Mouse (Mus musculus) embryonic facial prominence, embryonic 11.5 days (tissue): ENCODE data around the gene Lingo3. TPM values are rescaled to one million over a fixed set of nuclear protein-coding genes. Genes with fewer than 3 reads are reported as not detected.

Source experiments
- ATAC-seq: fragments of 200-750 bp; cut with Nextera tagmentation; replicated peaks from 2 replicates; pipeline ENCODE4 v1.8.0; 2017; ENCODE audit warnings: low read depth; ENCODE audit not compliant: insufficient number of reproducible peaks, low FRiP score, low TSS enrichment
- DNase-seq: peaks from one replicate; pipeline ENCODE4 v3.0.0-alpha.2; 2015; ENCODE audit warnings: low spot score
- H3K27ac ChIP-seq: fragments of 300-500 bp; sonication (generic); replicated peaks from 2 replicates; pipeline ENCODE4 v1.5.1; 2014; ENCODE audit warnings: mild to moderate bottlenecking, low read depth, low read length, control low read depth
- H3K27me3 ChIP-seq: fragments of 300-500 bp; sonication (generic); 2 replicates; pipeline ENCODE4 v1.6.1; 2014; ENCODE audit warnings: mild to moderate bottlenecking, low read length, moderate library complexity, mixed read lengths; ENCODE audit not compliant: control insufficient read depth, insufficient read depth
- H3K36me3 ChIP-seq: fragments of 300-500 bp; sonication (generic); replicated peaks from 2 replicates; pipeline ENCODE4 v1.6.1; 2014; ENCODE audit warnings: low read depth, mild to moderate bottlenecking, low read length, moderate library complexity, mixed read lengths; ENCODE audit not compliant: control insufficient read depth, insufficient read depth
- H3K4me1 ChIP-seq: fragments of 300-500 bp; sonication (generic); 2 replicates; pipeline ENCODE4 v1.6.1; 2014; ENCODE audit warnings: low read length, mixed read lengths; ENCODE audit not compliant: control insufficient read depth, insufficient read depth
- H3K4me2 ChIP-seq: fragments of 300-500 bp; sonication (generic); 2 replicates; pipeline ENCODE4 v1.6.1; 2014; ENCODE audit warnings: low read depth, mild to moderate bottlenecking, control low read depth, low read length, moderate library complexity
- H3K4me3 ChIP-seq: fragments of 300-500 bp; sonication (generic); 2 replicates; pipeline ENCODE4 v1.5.1; 2014; ENCODE audit warnings: low read depth, low read length, control low read depth
- H3K9ac ChIP-seq: fragments of 300-500 bp; sonication (generic); replicated peaks from 2 replicates; pipeline ENCODE4 v1.6.1; 2014; ENCODE audit warnings: mild to moderate bottlenecking, control low read depth, low read length
- H3K9me3 ChIP-seq: fragments of 300-500 bp; sonication (generic); replicated peaks from 2 replicates; pipeline ENCODE4 v1.6.1; 2016; ENCODE audit warnings: mild to moderate bottlenecking, low read length, inconsistent platforms, mixed read lengths; ENCODE audit not compliant: control insufficient read depth
- WGBS: fragments of 180-500 bp; shearing (Covaris S2); extraction: QIAGEN DNeasy Blood & Tissue Kit; methylation state at CpG from one replicate; pipeline ENCODE4 v1.1.7; 2014; 5-methylcytosine and 5-hydroxymethylcytosine counted together
- polyA plus RNA-seq: library from polyadenylated mRNA; unstranded; fragments of >200 nt; fragmentation: Nextera tagmentation; extraction: Ambion mirVana; gene quantifications from 2 replicates; pipeline ENCODE4 v1.2.1, GENCODE M21; 2014

The Lingo3 gene
- polyA plus RNA-seq, 1 experiment from 2014 or later: 0.67 TPM

DNA sequence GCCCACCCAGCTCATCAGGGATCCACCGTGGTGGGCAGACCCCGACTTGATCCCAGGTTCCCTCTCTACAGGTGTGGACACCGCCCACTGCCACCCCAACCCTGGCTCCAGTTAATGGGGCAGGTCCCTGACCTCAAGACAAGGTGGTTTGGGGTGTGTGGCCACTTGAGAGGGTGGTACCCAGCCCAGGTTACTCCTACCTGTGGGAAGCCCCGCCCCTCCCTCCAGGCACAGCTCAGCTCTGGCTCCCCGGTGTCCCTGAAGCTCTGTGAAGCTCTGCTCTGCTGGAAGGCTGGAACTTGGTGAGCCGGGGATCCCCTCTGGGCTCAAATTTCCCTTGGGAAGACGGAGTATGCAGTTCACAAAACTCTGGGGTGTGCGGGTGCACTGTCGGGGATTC, 27.7 kb upstream of the Lingo3 start, which contains the start of gene Tmprss9:
Gene Tmprss9 (plus strand): TSS at position 268 of the 400 bp plus-strand sequence.
- no peaks in the 10 kb centered on the region for H3K27me3 ChIP-seq
- H3K4me1 ChIP-seq: no peaks in the 10 kb centered on the region
- no peak for ATAC-seq
- no peak within 1 kb of the TSS for H3K4me2 ChIP-seq
- no peak within 1 kb of the TSS for H3K27ac ChIP-seq
- no peaks in the 10 kb centered on the region for H3K9me3 ChIP-seq
- WGBS: 30% methylated on average over 9 of the region's 9 CpGs
- no peak for DNase-seq
- H3K36me3 ChIP-seq: no peaks in the 10 kb centered on the region
- no peak within 1 kb of the TSS for H3K9ac ChIP-seq
- no peak within 1 kb of the TSS for H3K4me3 ChIP-seq

DNA sequence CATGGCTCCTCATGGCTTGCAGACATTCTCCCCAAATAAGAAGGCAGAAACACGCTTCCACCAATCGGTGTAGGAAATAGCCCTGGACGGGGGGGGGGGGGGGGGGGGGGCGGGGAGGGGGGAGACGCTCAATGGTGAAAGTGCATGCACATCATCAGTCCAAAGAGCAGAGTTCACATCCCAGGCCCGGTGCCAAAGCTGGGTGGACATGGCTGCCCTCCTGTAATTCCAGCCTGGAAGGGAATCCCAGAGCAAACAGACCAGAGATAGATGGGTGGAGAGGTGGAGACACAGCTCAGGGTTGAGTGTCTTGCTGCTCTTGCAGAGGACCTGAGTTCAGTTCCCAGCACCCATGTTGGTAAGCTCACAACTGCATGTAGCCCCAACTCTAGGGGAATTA, 27.2 kb upstream of the Lingo3 start:
- ATAC-seq: no peak
- no peaks in the 10 kb centered on the region for H3K27me3 ChIP-seq
- no peak for DNase-seq
- no peaks in the 10 kb centered on the region for H3K36me3 ChIP-seq
- H3K27ac ChIP-seq: no peak overlapping the region
- H3K4me1 ChIP-seq: no peaks in the 10 kb centered on the region
- no peaks in the 10 kb centered on the region for H3K9me3 ChIP-seq
- WGBS: 77% methylated on average over 3 of the region's 6 CpGs
- H3K9ac ChIP-seq: no peak overlapping the region
- no peak overlapping the region for H3K4me3 ChIP-seq
- no peak overlapping the region for H3K4me2 ChIP-seq

DNA sequence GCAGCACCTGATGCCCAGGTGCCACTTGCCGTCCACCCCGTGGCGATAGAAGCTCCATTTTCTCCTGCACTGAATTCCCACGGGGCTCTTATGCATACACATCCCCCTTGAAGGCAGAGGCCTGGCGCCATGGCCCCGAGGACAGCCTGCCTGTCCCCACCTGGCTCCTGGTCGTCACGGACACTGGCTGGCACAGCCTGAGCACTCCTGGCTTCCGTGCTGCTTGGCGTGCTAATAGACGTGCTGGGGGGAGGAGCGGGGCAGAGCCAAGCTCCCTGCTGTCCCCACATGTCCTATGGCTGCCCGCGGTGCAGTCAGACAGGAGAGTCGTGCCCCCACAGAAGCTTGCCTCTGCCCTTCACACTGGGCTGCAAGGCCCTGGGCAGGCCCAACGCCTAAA, 20.6 kb upstream of the Lingo3 start:
- H3K9me3 ChIP-seq: no peaks in the 10 kb centered on the region
- H3K36me3 ChIP-seq: no peaks in the 10 kb centered on the region
- H3K4me3 ChIP-seq: no peak overlapping the region
- no peaks in the 10 kb centered on the region for H3K27me3 ChIP-seq
- no peak overlapping the region for H3K9ac ChIP-seq
- no peaks in the 10 kb centered on the region for H3K4me1 ChIP-seq
- DNase-seq (no peak), ATAC-seq (no peak)
- H3K4me2 ChIP-seq: no peak overlapping the region
- H3K27ac ChIP-seq: no peak overlapping the region
- 91% methylated on average over 16 of the region's 16 CpGs for WGBS

DNA sequence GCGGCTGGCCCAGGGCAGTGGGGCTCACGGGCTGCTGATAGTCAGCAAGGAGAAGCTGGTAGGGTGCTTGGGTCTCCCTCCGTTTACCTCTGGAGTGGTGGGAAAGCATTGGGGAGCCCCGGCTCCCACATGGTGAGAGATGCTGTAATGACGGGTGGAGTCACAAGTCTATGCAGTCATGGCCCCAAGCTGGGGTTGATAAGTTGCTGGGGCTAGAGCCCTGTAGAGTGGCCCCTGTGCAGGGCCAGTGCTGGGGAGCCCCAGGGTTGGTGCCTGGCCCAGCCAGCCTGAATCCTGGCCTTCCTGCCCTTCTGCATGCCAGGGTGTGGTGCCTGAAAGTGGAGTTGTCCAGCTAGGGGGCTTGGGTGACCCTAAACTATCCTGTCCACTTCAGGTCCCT, 18.5 kb upstream of the Lingo3 start:
- DNase-seq: no peak
- Histone ChIP-seq H3K4me3 (no peak overlapping the region), H3K36me3 (no peaks in the 10 kb centered on the region)

DNA sequence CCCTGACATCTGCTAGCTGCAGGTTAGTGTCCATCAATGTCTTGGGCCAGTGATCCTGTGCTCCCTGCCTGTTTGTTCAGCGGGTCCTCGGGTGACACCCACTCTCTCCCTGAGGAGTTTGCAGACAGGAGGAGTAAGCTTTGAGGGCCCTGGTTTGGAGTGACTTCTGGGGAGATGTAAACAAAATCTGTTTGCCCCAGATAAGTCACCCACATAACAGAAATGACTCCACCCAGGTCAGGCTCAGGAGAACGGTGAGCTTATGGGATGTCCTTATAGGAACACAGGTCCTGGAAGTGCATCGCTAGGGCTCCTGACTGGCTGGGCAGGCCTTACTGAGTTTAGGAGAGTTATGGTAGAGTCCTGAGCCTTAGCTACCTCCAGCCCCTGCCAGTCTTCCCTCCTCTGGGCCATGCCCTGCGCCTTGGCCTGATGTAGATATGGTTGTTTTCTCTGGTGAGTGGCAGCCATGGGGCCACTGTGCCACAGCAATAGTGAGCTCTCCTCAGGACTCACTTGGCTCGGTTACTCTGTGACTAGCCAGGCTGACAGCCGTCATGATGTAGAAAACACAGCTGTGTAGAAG, 14.6 kb upstream of the Lingo3 start:
- H3K27me3 ChIP-seq: no peaks in the 10 kb centered on the region
- no peaks in the 10 kb centered on the region for H3K36me3 ChIP-seq
- H3K4me2 ChIP-seq: no peak overlapping the region
- H3K9ac ChIP-seq: no peak overlapping the region
- H3K27ac ChIP-seq: no peak overlapping the region
- 75% methylated on average over 7 of the region's 7 CpGs for WGBS
- no peaks in the 10 kb centered on the region for H3K9me3 ChIP-seq
- peaks cover 3% of the 10 kb centered on the region; the same call in 1 of the 2 replicates for H3K4me1 ChIP-seq
- DNase-seq (no peak), ATAC-seq (no peak)
- no peak overlapping the region for H3K4me3 ChIP-seq

More for the DNA sequence above, 18.5 kb upstream of the Lingo3 start:
- H3K27me3 ChIP-seq: no peaks in the 10 kb centered on the region
- no peaks in the 10 kb centered on the region for H3K4me1 ChIP-seq
- no peak overlapping the region for H3K4me2 ChIP-seq
- ATAC-seq: no peak
- H3K27ac ChIP-seq: no peak overlapping the region
- WGBS: 95% methylated on average over 5 of the region's 5 CpGs
- no peak overlapping the region for H3K9ac ChIP-seq
- no peaks in the 10 kb centered on the region for H3K9me3 ChIP-seq

DNA sequence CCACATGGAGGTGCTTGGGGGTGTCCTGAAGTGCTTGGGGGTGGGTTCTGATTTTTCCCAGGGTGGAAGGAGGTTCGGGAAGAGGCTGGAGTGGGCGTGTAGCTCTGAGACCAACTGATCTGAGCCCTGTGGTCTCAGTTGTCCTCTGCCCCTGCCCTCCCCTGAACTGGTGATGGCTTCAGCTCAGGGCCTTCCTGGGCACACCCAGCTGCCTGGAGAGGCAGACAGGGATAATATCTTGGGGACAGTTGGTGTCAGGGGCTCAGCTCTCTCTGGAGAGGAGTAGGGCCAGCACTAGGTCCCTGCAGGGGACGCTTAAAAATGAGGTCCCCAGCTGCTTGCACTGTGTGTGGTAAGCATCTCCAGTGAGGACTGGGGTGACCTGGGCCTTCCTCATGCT, 14.0 kb upstream of the Lingo3 start:
- 41% methylated on average over 3 of the region's 3 CpGs for WGBS
- Histone ChIP-seq H3K27ac (peak overlapping the region; percentile 59; the same call in 1 of the 2 replicates), H3K4me2 (no peak overlapping the region; the same call in 1 of the 2 replicates)

DNA sequence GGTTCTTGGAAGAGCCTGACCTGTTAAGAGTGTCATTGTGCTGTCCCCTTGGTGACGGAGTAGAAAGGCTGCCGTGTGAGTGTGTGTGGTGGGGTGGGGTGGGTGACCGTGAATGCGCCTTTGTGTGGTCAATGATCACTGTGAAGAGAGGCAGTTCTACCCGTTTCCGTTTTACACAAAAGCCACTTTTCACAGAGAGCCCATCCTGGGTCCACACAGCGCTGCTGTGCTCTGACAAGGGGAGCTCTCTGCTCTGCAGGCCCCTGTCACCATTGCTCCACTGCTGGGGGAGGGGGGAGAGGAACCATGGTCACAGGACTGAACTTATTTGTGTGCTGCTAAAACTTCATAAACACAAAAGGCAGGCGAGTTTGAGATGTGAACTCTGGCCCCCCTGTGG, 13.5 kb upstream of the Lingo3 start:
- Histone ChIP-seq H3K27ac (peak overlapping the region; percentile 59; the same call in 1 of the 2 replicates), H3K4me1 (peaks cover 3% of the 10 kb centered on the region; the same call in 1 of the 2 replicates), H3K4me2 (peak overlapping the region; percentile 7; the same call in 1 of the 2 replicates), H3K4me3 (no peak overlapping the region), H3K27me3 (no peaks in the 10 kb centered on the region), H3K36me3 (peaks cover 1% of the 10 kb centered on the region; the same call in 1 of the 2 replicates), H3K9ac (peak overlapping the region; percentile 22; the same call in 1 of the 2 replicates), H3K9me3 (no peaks in the 10 kb centered on the region)
- ATAC-seq (no peak), DNase-seq (no peak)
- 34% methylated on average over 8 of the region's 8 CpGs for WGBS

More for the DNA sequence above, 14.0 kb upstream of the Lingo3 start:
- no peak for DNase-seq
- Histone ChIP-seq H3K9me3 (no peaks in the 10 kb centered on the region), H3K4me1 (peaks cover 3% of the 10 kb centered on the region; the same call in 1 of the 2 replicates), H3K4me3 (no peak overlapping the region), H3K36me3 (no peaks in the 10 kb centered on the region), H3K9ac (peak overlapping the region; percentile 22; the same call in 1 of the 2 replicates), H3K27me3 (no peaks in the 10 kb centered on the region)
- no peak for ATAC-seq

DNA sequence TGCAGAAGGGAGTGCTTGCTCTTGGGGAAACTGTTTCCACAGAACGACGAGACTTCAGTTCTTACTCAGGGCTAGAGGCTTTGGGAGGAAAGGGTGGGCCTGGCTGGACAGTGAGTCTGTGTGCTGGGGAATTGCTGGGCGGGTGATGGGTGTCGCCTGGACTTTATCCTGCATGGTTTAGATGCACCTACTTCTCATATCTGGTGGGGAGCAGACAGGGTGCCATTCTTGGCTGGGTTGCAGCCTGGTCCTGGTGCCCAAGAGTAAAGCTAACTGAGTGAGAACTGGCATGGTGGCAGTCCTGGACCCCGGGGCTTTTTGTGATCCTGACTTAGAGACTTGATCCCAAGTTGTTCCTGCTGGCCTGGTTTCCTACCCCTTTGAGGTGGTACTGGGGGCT, 13.1 kb upstream of the Lingo3 start:
- H3K27ac ChIP-seq: no peak overlapping the region
- peaks cover 3% of the 10 kb centered on the region; the same call in 1 of the 2 replicates for H3K4me1 ChIP-seq
- 67% methylated on average over 5 of the region's 5 CpGs for WGBS
- DNase-seq (no peak), ATAC-seq (no peak)
- H3K9me3 ChIP-seq: no peaks in the 10 kb centered on the region
- H3K9ac ChIP-seq: peak overlapping the region; percentile 22; the same call in 1 of the 2 replicates
- H3K27me3 ChIP-seq: no peaks in the 10 kb centered on the region
- H3K4me3 ChIP-seq: no peak overlapping the region
- peaks cover 4% of the 10 kb centered on the region; the same call in 1 of the 2 replicates for H3K36me3 ChIP-seq
- peak overlapping the region; percentile 7 for H3K4me2 ChIP-seq
